Comparison of ENCODE assay signal across 8 mouse cellular contexts in the genomic region with DNA sequence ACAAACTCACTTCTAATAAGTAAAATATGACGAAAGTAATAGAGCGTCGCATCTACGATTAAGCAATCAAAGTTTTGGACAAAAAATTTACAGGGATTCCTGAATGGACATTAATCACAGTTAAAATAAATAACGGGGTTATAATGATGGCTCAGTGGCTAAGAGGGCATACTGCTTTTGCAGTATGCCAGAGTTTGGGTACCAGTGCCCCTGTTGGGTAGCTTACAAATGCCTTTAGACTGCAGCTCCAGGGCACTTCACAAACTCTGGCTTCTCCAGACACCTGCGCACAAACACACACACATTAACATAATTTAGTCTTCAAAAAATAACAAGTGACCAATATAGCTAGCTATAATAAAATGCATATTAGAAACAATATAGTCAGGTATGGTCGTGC. TPM values are rescaled to one million over a fixed set of nuclear protein-coding genes. Genes with fewer than 3 reads are reported as not detected.
A peak's percentile ranks its signal among the peaks of the same experiment; 100 is the strongest.
DNase-seq lines count a peak whose midpoint lies in the region; ATAC-seq and TF ChIP-seq lines count a peak whose summit lies in the region.

No protein-coding gene starts in this region.

- H3K27me3 ChIP-seq in embryonic facial prominence, embryonic 13.5 days = no peaks in the 10 kb centered on the region
- 0 out of 2 replicates have a peak, but pooled peaks cover 5% of the 10 kb centered on the region for H3K27me3 ChIP-seq in hindbrain, postnatal 0 days (ENCODE audit: insufficient read depth, low read length)
- no peaks in the 10 kb centered on the region; the same call in 1 of the 2 replicates for H3K27me3 ChIP-seq in midbrain, postnatal 0 days (ENCODE audit: insufficient read depth, low read length)

- WGBS in embryonic facial prominence, embryonic 13.5 days = 44% methylated on average over 7 of the region's 7 CpGs
- 49% methylated on average over 7 of the region's 7 CpGs for WGBS in hindbrain, postnatal 0 days
- WGBS in midbrain, postnatal 0 days = 42% methylated on average over 7 of the region's 7 CpGs

- TF ChIP-seq CTCF in layer of hippocampus, adult 2 months (conservative IDR thresholded peaks at IDR 0.05) = no peak
- no peak for TF ChIP-seq CTCF in hindbrain, postnatal 0 days (IDR thresholded peaks at IDR 0.05; ENCODE audit: low read depth)
- no peak for TF ChIP-seq CTCF in midbrain, postnatal 0 days (IDR thresholded peaks at IDR 0.05)

- peak overlapping the region; percentile 98 for H3K27ac ChIP-seq in layer of hippocampus, adult 2 months
- H3K27ac ChIP-seq in embryonic facial prominence, embryonic 13.5 days = peak overlapping the region; percentile 95
- H3K27ac ChIP-seq in hindbrain, postnatal 0 days = peak overlapping the region; percentile 96; the same call in 1 of the 2 replicates
- peak overlapping the region; percentile 89; the same call in 1 of the 2 replicates for H3K27ac ChIP-seq in midbrain, postnatal 0 days (ENCODE audit: low read depth, low read length)

- peaks cover 25% of the 10 kb centered on the region for H3K36me3 ChIP-seq in embryonic facial prominence, embryonic 13.5 days
- peaks cover 21% of the 10 kb centered on the region for H3K36me3 ChIP-seq in hindbrain, postnatal 0 days (ENCODE audit: insufficient read depth, low read length)
- H3K36me3 ChIP-seq in midbrain, postnatal 0 days (ENCODE audit: insufficient read depth, low read length) = peaks cover 19% of the 10 kb centered on the region

- H3K4me3 ChIP-seq in layer of hippocampus, adult 2 months = peak overlapping the region; percentile 82
- peak overlapping the region; percentile 97 for H3K4me3 ChIP-seq in embryonic facial prominence, embryonic 13.5 days
- H3K4me3 ChIP-seq in hindbrain, postnatal 0 days (ENCODE audit: low read length) = peak overlapping the region; percentile 98
- peak overlapping the region; percentile 77; the same call in 1 of the 2 replicates for H3K4me3 ChIP-seq in midbrain, postnatal 0 days (ENCODE audit: low read depth, low read length)

- H3K9ac ChIP-seq in embryonic facial prominence, embryonic 13.5 days = peak overlapping the region; percentile 100
- H3K9ac ChIP-seq in hindbrain, postnatal 0 days (replicated peaks; ENCODE audit: low read length) = peak overlapping the region; percentile 99; the same call in 1 of the 2 replicates
- 0 out of 2 replicates have a peak overlapping the region, but pooled peaks have one; percentile 80 for H3K9ac ChIP-seq in midbrain, postnatal 0 days (replicated peaks; ENCODE audit: low read length, poor library complexity, severe bottlenecking)

- H3K4me2 ChIP-seq in embryonic facial prominence, embryonic 13.5 days = peak overlapping the region; percentile 81
- peak overlapping the region; percentile 30 for H3K4me2 ChIP-seq in hindbrain, postnatal 0 days (ENCODE audit: low read depth, low read length)
- peak overlapping the region; percentile 51 for H3K4me2 ChIP-seq in midbrain, postnatal 0 days (ENCODE audit: low read depth, low read length, poor library complexity, severe bottlenecking)

- no peak for ATAC-seq in embryonic facial prominence, embryonic 13.5 days (ENCODE audit: insufficient number of reproducible peaks, insufficient read depth, low FRiP score, low TSS enrichment, low read depth)
- ATAC-seq in hindbrain, postnatal 0 days = peak; percentile 46; the same call in 1 of the 2 replicates
- no peak for ATAC-seq in midbrain, postnatal 0 days (ENCODE audit: low FRiP score)

- H3K4me1 ChIP-seq in embryonic facial prominence, embryonic 13.5 days = peaks cover 14% of the 10 kb centered on the region
- peaks cover 6% of the 10 kb centered on the region; the same call in 1 of the 2 replicates for H3K4me1 ChIP-seq in hindbrain, postnatal 0 days (ENCODE audit: insufficient read depth, low read length)
- H3K4me1 ChIP-seq in midbrain, postnatal 0 days (ENCODE audit: insufficient read depth, low read length) = 0 out of 2 replicates have a peak, but pooled peaks cover 3% of the 10 kb centered on the region

- no peaks in the 10 kb centered on the region for H3K9me3 ChIP-seq in embryonic facial prominence, embryonic 13.5 days
- H3K9me3 ChIP-seq in hindbrain, postnatal 0 days (ENCODE audit: low read length) = no peaks in the 10 kb centered on the region
- no peaks in the 10 kb centered on the region for H3K9me3 ChIP-seq in midbrain, postnatal 0 days (ENCODE audit: low read length)

- DNase-seq in layer of hippocampus, adult 2 months (ENCODE audit: low spot score in 2 of 2) = no peak
- no peak for DNase-seq in layer of hippocampus, postnatal 14 days (ENCODE audit: low spot score in 2 of 2)
- DNase-seq in hindbrain, postnatal 0 days (ENCODE audit: low spot score) = no peak
- no peak for DNase-seq in midbrain, postnatal 0 days (ENCODE audit: low spot score)
- DNase-seq in layer of hippocampus, postnatal 25 days (ENCODE audit: extremely low spot score in 1 of 2, low spot score in 1 of 2) = no peak
- no peak for DNase-seq in layer of hippocampus, adult 9-10 months (ENCODE audit: low spot score)
- DNase-seq in gastrocnemius, adult 8-10 months (ENCODE audit: low spot score in 2 of 2) = no peak

RNA-seq across cellular contexts. Expression of gene Polr2m, which starts 0.4 kb away (rescaled TPM):
- 100 to 1,000 TPM; 153 to 161 TPM for total RNA-seq in layer of hippocampus, adult 2 months (2021)
- 100 to 1,000 TPM; 152 to 155 TPM for total RNA-seq in layer of hippocampus, postnatal 14 days (2021)
- polyA plus RNA-seq in embryonic facial prominence, embryonic 13.5 days (2015; fragmentation: Nextera tagmentation; extraction: Ambion mirVana) = 471 and 478 TPM in 2 replicates
- 187 and 814 TPM in 2 replicates for total RNA-seq in hindbrain, postnatal 0 days (2014; rRNA removed)
- polyA plus RNA-seq in hindbrain, postnatal 0 days (2015; fragmentation: Nextera tagmentation; extraction: Ambion mirVana) = 291 and 293 TPM in 2 replicates
- 206 and 214 TPM in 2 replicates for total RNA-seq in midbrain, postnatal 0 days (2014; rRNA removed)
- 317 and 320 TPM in 2 replicates for polyA plus RNA-seq in midbrain, postnatal 0 days (2015; fragmentation: Nextera tagmentation; extraction: Ambion mirVana)
- total RNA-seq in layer of hippocampus, postnatal 25 days (2021) = 100 to 1,000 TPM; 148 to 165 TPM
- total RNA-seq in gastrocnemius, adult 8-10 months (2022) = 100 to 1,000 TPM; 186 to 228 (median 210) TPM

Comparison
In these comparisons a context has a peak if more than half of its experiments do, and no peak if none do; other contexts are left out.
1. H3K4me2 ChIP-seq: peak in every context shown above with its lines; median percentile 81 in embryonic facial prominence, embryonic 13.5 days; 51 in midbrain, postnatal 0 days; 30 in hindbrain, postnatal 0 days.